Mouse (Mus musculus): ENCODE data around the gene 1500009C09Rik.
"Not testable (repeated sequence)": the region's sequence is repeated elsewhere in the genome, so short reads cannot be mapped to it uniquely, and the experiment has no call there.

1500009C09Rik gene

DNA sequence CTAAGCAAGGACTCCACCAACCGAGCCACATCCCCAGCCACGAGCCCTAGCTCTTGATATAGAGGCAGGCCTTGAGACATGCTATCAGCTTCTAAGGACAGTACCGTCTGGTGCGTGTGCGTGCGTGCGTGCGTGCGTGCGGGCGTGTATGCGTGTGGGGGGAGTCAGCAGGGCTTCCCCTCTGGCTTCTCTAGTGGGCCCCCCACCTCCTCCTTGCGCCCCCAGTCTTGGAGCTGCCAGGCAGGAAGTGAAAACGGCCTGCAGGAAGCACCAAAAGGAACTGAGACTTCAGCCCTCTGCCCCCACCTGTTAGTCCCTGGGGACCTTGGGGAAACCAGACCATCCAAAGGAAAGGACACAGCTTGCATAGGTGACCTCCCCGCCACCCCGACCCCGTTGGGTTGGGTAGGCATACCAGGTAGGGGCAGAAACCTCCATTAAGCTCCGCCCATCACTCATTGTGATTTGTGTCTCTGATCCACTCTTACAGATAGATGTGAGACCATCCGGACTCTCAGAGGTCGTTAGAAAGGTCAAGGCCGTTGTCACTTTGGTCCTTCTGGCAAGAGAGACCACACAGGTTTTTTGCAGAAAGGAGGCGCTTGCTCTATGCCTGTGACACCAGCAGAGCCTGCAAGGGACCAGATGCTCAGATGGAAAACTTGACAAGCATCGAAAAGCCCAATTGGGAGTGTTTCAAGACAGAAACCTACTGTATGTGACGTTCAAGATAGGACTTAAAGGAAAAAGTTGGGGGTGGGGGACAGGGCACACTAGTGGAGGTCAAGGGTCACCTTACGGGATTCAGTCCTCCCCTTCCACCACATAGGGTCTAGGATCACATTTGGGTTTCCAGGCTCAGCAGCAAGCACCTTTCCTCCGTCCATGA is 33.2 kb upstream of the 1500009C09Rik start:
- no peak for DNase-seq (ENCODE audit: low spot score)

DNA sequence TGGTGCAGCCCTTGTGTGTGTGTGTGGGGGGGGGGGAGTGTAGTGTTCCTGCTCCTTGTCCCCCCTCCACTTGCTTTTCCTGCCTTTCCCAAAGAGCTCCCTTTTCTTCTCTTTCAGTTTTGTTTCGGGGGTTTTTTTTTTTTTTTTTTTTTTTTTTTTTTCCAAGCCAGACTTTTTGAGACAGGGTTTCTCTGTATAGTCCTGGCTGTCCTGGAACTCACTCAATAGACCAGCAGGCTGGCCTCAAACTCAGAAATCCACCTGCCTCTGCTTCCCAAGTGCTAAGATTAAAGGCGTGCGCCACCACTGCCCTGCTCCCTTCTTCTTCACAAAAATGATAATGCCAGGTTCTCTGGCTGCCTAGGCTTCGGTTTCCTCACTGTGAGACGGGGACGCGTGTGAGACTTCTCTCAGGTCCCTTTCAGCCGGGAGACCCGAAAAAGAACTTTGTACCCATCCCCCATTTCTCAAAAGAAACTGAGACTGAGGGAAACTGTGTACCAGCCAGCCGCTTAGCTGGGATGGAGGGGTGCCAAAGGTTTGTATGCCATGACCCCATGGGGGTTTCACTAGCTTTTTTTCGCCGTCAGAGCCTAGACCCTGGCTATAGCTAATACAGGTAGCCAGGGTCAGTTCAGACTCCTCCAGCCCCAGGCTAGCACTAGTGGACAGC is 32.1 kb upstream of the 1500009C09Rik start:
- no peak for DNase-seq (ENCODE audit: low spot score)

DNA sequence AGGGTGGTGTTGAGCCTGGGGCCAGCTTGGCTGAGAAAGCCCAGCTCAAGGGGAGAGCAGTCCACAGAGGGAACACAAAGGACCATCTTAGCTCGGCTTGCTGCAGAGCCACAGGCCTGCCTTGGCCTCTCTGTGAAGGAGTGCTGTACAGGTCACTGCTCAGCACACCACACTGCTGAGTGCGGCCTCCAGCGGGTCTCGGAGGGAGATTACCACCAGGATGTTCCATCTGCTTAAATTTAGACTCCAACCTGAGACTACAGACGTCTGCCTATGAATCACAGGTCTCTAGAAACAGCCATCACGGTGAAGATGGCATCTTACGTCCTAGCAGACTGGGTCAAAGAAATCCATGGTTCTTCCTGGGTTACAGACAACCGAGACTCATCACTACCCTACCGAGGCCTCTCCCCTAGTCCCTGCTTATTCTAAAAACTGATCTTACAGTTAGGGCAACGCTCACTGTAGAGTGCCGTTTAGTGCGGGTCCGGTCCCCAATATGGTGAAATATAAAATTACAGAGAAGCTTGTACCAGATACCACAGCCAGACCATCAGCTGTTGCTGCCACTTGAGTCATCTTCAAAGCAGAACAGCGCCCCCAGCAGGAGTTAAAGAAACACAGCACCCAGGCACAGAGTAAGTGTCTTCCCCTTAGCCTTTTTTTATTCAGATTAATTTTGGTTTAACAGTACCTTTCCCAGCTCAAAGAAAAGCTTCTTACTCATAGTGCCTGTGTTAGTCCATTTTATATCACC is 30.9 kb upstream of the 1500009C09Rik start:
- DNase-seq (ENCODE audit: low spot score): no peak

DNA sequence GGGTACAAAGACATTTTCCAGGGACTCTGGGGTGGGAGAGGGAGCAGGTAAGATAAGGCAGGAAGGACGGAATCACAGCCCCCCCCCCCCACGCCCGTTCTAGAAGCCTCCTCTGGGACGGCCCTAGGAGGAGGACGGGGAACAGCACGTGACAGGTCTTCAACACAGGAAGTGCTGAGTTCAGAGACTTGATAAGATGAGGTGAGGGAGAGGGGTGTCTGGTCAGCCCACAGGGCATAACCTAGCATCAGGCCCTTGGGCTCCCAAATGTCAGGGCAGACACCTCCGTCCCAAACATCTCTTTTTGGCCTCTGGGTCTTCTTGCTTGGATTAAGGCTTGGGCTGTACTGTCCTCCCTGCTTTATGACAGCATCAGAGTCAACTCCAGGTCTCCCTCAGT is 28.9 kb upstream of the 1500009C09Rik start:
- no peak for DNase-seq (ENCODE audit: low spot score)

DNA sequence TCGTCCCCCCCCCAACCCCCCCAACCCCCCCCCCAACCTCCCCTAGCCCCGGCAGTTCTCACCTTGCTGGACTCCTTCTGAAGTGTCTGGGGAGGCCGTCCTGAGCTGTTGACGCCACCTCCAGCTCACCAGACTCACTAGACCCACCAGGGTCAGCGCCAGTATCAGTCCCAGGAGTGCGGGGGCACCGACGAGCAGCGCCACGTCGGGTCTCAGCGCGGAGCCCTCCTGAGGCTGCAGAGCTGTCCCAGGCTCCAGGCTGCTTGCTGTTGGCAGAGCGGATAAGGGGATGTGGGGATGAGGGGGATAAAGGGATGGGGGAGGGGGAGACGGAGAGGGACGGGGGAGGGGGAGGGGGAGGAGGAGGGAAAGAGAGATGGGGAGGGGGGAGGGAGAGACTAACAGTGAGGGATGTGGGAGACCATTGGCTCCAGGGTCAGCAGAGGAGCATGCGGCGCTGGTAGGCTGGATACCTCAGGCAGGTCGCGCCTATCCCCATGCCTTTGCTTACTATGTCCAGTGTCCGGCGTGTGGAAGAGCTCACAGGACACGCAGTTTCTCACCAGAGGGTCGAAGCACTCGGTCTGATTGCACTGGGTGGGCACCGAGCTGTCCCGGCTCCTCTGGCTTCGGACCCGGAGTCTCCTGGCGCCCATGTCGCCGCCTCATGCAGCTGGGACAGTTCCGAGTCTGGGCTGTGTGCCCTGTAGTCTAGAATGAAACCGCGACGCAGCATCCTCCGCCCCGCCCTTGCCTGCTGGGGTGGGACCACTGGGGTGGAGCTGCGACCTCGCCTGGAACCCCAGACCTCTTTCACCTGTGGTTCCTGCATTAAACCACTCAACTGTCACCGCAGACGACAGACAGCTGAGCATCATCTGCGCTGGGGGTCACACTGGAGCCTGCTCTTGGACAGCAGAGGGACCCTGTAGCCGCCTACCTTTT is 28.3 kb upstream of the 1500009C09Rik start, which contains the start of gene Tnfrsf13c:
Tnfrsf13c (minus strand) TSS at position 713 of the 945 bp plus-strand sequence.
- no peak for DNase-seq (ENCODE audit: low spot score)

DNA sequence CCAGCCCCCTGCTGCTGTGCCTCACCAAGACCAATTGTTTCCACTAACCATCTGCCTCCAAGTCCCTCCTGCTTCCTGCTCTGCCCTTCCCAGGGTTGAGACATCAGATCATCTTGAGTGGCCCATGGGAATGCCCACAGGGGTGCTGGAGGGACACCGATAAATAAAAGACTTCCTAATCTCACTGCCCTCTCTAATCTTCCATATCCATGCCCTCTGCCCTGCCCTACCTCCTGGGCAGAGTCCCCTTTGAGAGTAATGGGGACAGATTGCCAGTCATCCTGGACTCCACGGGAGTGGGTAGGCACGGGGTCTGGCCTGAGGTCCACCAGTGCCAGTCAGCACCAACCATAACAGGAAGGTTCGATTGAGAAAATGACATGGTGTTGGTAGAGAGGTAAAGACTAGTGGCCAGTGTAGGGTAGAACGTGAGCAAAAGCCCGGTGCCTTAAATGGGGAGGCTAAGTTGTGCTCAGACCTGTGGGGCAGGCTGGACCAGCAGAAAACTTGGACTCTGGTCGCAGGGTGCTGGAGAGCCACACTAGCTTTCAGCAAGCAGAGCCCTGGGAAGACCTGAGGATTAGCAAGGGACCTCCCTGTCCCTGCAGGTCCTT is 27.5 kb upstream of the 1500009C09Rik start:
- DNase-seq (ENCODE audit: low spot score): no peak

DNA sequence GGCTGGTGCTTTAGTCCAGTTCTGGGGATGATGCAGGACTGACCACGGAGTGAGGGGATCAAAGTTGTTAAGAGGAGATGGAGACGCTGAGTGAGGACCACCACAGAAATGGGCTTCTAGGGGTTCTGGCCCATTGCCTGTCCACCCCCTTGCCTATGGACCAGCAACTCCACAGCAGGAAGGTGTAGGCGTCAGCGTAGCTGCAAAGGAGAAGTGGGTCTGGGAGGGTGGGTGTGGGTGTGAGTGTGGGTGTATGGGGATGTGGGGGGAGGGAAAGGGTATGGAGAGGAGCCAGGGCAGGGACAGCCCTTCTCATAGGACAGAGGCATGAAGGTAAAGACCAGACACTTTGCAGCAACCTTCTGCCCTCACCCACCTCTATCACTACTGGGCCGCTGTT is 26.4 kb upstream of the 1500009C09Rik start:
- no peak for DNase-seq (ENCODE audit: low spot score)

DNA sequence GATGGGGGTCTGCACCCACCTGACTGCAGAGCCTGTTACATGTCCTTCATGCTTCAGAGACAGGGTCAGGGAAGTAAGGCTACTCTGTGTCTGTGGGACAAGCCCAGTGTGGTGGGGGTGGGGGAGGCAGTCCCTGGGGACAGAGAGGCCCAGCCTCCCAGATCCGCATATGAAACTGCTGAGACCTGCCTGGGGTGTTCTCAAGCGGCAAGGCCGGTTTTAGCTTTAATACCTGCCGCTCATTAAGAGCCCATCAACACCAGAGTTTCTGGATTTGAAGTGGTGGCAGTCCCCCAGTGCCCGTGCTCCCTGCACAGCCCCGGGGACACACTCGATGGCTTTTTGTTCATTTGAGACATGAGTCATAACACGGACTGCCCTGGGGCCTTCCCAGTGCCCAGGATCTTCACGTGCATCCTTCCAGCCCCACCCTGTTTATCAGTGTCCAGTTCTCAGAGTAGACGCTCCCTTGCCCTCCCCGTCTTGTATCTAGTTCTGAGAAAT is 22.6 kb upstream of the 1500009C09Rik start:
- DNase-seq (ENCODE audit: low spot score): no peak

DNA sequence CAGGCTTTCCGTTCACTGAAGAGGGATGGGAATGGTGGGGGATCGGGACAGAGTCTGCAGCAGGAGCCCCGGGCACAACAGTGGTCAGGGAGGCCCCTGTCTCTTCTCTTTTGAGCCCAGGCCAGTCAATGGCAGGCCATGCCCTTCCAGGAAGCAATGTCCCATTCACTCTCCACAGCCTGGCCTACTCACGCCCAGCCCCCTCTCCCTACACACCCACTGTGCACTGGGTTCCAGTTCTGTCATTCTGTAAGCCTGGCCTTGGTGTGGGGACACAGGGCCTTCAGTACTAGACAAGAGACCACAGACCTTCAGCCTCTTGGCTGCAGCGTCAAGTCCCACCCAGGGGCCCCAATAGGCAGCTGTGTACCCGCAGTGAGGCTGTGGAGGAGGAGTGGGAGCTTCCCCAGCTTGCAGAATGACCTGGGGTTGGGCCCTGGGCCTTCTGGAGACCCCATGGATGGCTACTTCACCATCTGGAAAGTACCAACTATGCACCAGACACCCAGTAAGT is 22.0 kb upstream of the 1500009C09Rik start:
- no peak for DNase-seq (ENCODE audit: low spot score)

DNA sequence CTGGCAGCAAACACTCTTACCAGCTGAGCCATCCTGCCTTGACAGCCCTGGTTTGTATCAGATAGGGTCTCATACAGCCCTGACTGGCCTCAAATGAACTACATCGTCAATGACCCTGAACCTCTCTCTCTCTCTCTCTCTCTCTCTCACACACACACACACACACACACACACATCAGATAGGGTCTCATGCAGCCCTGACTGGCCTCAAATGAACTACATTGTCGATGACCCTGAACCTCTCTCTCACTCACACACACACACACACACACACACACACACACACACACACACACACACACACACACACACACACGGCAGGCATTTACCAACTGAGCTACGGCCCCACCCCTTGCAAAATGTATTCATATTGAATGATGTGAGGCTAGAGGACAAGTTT is 21.1 kb upstream of the 1500009C09Rik start:
- no peak for DNase-seq (ENCODE audit: low spot score)

DNA sequence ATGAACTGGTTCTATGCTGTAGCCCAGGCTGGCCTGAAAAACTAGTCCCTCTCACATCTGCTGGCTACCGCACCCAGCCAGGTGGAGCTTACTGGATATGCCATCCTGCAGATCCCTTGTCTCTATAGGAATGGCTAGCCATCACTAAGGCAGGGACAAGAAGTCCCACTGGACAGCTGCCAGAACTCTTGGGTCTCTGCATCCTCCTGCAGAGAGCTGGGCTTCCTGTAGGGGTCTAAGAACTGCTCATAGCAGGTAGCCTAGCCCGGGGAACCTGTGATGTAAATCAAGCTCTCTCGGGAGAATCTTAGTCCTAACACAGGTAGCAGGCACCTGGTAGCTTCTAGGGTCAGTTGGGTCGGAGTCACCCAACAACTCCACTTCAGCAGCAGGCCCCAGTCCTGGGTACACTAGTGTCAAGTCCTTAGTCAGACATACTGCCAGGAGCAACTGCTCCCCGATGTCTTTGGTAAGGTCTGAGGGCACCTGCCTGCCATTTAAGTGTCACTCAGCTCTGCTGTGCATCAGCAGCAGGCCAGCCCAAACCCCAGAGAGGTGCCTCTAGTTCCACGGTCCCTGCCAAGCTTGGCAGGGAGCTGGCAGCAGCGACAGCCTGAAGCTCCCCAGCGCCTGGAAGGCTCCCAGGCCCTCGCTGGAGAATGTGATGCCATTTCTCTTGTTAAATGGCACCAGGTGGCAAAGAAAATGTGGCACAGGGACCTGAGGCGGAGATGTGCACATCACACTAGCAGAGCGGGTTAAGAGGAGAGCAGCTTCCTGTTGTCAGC is 20.4 kb upstream of the 1500009C09Rik start:
- no peak for DNase-seq (ENCODE audit: low spot score)

DNA sequence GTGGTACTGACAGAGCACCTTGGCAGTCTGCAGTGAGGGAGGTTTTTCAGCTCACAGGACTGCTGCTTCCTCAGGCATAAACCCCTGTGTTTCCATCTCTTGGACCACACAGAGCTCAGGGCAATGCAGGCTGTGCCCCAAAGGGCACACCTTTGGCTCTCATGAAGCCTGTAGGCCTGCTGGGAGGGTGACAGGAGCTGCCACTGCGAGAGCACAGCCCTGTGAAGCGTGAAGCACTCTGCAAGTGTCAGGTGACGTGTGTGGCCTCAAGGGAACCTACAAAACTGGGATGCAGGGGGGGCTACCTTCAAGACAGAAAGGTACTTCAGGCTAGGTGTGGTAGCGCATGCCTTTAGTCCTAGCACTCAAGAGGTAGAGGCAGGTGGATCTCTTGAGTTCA is 19.5 kb upstream of the 1500009C09Rik start:
- no peak for DNase-seq (ENCODE audit: low spot score)

DNA sequence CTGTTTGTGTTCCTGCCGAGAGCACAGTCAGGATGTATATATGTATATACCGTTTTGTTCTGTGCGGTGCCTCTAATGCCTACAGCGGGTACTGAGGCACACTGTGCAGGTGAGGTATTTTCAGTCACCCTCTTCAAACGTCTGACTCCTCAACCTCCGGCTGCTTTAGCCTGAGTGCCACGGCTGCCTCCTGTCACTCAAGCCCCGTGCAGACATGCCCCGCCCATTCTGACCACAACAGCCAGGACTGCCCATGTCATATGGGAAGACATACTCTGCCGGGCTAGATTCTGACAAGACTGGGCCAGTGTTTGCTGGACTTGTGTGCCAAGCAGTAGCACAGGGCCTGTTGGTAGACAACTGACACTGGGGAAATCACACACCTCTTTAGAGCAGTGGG is 16.5 kb upstream of the 1500009C09Rik start:
- DNase-seq (ENCODE audit: low spot score): no peak

DNA sequence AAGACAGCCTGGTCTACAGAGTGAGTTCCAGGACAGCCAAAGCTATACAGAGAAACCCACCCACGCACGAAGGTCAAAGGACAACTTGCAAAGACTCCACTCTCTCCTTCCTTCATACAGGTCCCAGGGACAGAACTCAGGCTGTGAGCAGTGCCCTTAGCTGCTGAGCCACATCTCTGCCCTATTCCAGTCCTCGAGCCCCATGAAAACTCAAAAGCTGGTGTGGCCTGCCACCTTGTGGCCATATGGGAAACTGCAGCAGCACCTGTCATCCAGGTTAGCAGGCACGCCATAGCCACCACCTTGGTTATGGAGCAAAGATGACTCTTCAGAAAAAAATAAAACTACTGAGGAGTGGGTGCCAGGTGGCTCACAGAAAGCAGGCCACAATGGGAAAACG is 15.6 kb upstream of the 1500009C09Rik start:
- no peak for DNase-seq (ENCODE audit: low spot score)

DNA sequence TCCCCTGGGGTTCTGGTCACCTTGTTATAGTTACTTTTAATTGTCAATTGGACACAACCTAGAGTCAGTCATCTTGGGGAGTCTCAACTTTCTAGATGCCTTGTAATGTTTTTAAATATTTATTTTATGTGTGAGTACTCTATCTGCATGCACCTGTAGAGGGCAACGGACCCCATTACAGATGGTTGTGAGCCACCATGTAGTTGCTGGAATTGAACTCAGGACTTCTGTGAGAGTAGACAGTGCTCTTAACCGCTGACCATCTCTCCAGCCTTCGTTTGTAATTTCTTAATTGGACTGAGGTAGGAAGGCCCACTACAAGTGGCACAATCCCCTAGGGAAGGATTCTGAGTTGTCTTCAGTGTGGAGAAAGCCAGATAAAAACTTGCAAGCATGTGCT is 8.9 kb upstream of the 1500009C09Rik start:
- DNase-seq (ENCODE audit: low spot score): no peak

DNA sequence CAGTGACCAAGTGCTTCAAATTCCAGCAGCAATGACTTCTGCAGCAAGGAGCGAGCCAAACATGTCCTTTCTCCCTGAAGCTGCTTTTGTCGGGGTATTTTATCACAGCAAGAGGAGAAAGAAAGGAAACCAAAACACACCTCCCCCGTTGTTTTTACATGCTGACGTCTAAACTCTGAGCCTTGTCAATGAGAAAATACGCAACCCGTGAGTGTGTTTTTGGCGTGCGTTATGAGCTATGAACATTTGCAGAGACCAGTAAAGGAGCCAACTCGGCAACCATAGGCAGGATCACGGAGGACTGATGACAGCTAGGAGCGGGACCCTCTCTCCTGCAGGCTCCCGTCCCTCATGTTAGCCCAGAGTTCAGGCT is 8.5 kb upstream of the 1500009C09Rik start:
- DNase-seq (ENCODE audit: low spot score): no peak

DNA sequence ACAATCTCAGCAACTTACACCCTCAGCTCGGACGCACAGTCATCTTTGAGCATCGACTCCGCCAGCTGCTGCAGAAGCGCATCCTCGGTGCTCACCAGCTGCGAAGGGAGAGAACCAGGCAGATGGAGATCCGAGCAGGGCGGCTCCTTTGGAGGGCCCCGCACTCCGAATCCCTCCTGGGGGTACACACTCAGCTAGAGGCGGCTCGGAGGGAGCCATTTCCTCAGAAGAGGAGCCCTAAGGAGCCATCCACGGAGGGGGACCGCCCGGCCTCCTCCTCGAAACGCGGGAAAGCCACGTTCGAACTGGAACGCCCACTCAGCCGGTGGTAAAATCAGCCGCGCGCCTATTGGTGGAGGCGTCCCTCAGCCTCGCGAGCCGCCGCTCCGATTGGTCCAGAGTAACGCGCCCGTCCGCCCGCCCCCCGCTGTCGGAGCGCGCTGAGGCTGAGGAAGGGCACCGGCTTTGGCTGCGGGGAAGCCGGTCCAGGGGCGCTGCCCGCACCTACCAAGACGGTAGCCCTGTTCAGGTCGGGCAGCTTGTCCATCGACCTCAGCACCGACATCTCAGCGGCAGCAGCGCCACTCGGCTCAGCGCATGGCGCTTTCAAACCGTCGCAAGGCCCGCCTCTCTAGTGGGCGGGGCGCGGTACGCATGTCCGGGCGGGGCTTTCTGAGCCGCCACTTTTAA is 7.9 kb upstream of the 1500009C09Rik start, which contains the start of gene Cenpm:
Cenpm (minus strand) TSS at position 634 of the 690 bp plus-strand sequence.
- DNase-seq (ENCODE audit: low spot score): peak; percentile 77

DNA sequence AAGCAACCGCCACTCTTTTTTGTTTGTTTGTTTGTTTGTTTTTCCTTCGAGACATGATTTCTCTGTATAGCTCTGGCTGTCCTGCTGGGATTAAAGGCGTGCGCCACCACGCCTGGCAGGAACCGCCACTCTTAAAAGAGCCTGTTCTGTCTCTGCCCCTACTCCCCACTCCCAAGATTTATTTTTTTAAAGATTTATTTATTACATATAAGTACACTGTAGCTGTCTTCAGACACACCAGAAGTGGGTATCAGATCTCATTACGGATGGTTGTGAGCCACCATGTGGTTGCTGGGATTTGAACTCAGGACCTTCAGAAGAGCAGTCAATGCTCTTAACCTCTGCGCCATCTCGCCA is 7.4 kb upstream of the 1500009C09Rik start:
- not testable (repeated sequence) for DNase-seq (ENCODE audit: low spot score)

DNA sequence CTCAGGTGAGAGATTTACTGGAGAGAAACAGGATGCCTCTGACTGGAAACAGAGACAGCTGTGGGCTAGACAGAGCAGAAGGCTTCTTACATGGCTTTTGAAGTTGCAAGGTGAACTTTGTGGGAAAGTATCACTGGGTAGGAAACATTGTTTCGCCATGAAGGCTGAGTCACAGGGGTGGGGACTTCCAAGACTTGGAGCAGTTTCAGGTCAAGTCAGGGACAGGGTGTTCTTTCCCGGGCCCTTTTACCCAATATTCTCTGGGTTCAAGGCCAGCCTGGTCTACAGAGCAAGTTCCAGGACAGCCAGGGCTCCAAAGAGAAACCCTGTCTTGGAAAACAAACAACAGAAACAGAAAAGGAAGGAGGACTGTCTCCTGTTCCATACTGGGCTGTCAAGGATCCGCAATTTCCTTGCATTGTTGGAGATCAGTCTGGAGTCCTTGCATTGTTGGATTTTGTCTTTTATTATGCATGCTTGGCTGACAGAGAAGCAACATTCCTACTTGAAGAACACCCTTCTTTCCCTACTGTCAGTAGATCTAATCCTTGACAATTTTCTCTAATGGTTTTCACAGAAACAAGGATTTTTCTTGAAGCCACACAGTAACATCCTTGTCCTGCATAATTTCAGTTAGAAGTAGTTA is 4.9 kb upstream of the 1500009C09Rik start:
- no peak for DNase-seq (ENCODE audit: low spot score)
